Mouse (Mus musculus): ENCODE measurements around the gene Olfr96.

Gene Olfr96

GRCm38 (mm10) chr17:37275626-37276248, 55.8 kb downstream of the Olfr96 start:
- DNase-seq, result no peak
